Mouse (Mus musculus) T-cell, adult 2 months (primary cell): ENCODE measurements around the gene Fkbp1a.

Experiments used
- DNase-seq: peaks from one replicate; pipeline ENCODE4 v3.0.0; 2022; ENCODE audit warnings: low spot score

The Fkbp1a gene

DNA sequence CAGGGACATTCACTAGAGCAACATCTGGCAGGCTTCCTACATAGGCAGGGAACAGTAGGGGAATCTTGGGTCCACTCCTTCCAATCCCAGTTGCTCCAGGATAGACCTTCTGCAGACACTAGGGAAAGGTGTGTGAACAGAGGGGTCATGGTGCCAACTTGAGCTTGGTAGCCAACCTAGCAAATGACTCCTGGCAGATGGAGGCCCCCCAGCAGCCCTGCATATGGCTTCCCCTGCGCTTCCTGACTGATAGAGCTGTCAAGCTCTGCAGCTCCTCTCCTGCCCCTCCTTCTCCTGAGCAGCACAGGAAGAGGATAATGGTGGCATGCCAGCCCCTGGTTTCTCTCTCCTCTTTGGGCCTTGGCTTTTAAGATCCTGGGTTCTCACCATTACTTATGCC is 66.2 kb downstream of the Fkbp1a start:
- DNase-seq: no peak

DNA sequence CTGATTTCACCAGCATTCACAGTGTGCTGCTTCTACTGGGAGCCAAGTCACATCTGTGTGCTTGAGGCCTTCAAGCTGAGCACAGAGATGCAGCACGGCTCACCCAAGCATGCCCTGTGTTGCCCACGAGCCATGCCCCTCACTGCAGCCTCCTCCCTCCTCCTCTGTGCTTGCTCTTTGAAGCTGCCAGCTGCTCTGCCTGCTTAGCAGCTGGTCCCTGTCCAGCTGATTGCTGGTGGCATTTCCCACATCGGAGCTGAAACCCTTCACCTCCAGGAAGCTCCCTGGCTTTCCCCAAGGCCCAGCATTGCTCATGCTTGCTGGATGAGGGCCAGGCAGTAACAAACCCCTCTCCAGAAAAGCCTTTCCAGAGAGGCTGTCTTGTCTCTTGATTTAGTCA is 67.7 kb downstream of the Fkbp1a start:
- DNase-seq: no peak
